Mouse (Mus musculus) ES-E14 (cell line): ENCODE measurements around the gene Mfsd2a.

Source experiments
- CHD2 ChIP-seq: IDR thresholded peaks from 2 replicates; pipeline ENCODE4 v1.6.1; 2014; ENCODE audit warnings: mild to moderate bottlenecking, low read depth, low read length, inconsistent platforms
- HCFC1 ChIP-seq: IDR thresholded peaks from 2 replicates; pipeline ENCODE4 v1.6.1; 2012; ENCODE audit warnings: low read length, inconsistent platforms, borderline replicate concordance; ENCODE audit not compliant: insufficient read depth
- MAFK ChIP-seq: IDR thresholded peaks from 2 replicates; pipeline ENCODE4 v1.6.1; 2014; ENCODE audit warnings: mild to moderate bottlenecking, low read depth, low read length, inconsistent platforms; ENCODE audit not compliant: insufficient read depth
- ZC3H11A ChIP-seq: IDR thresholded peaks from 2 replicates; pipeline ENCODE4 v1.6.1; 2012; ENCODE audit warnings: low read depth, mild to moderate bottlenecking, inconsistent platforms, low read length, borderline replicate concordance
- ZNF384 ChIP-seq: IDR thresholded peaks from 2 replicates; pipeline ENCODE4 v1.6.1; 2012; ENCODE audit warnings: low read depth, low read length, inconsistent platforms

DNA sequence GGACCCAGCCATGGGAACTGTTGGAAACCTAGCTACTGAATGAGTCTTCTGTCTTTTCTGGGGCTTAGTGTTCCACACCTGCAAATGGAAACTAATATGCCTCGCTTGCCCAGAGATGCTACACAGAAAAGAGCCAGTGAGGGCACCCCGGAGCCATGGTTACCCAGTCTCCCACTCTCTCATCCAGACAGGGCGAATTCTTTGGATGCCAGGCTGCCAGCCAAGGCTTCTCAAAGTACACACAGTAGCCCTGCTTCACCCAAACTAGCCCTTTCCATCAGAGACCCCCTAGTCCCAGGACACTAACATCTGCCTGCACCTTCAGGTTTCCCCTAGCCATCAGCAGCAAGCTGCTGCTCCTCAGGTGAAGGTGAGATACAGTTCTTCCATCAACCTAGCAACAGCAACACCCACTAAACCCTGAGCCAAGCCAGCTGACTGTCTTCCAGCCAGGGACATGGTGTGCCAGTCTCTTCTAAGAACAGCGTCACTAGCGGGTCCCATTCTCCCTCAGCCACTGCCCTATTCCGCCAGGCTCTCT, 2.4 kb downstream of the Mfsd2a start:
- no peak for TF ChIP-seq ZNF384
- no peak for TF ChIP-seq MAFK
- TF ChIP-seq CHD2, result no peak
- TF ChIP-seq ZC3H11A, result no peak
- no peak for TF ChIP-seq HCFC1
